Mouse (Mus musculus): Measurements from ENCODE around the gene Dis3. TPM values are rescaled to one million over a fixed set of nuclear protein-coding genes. Genes with fewer than 3 reads are reported as not detected.

The Dis3 gene
- total and polyA plus RNA-seq, 3 experiments, result 33.9 to 92.6 (median 69.4) TPM

GRCm38 (mm10) chr14:99046031-99046781 lies 53.4 kb downstream of the Dis3 start, which contains the start of the genes Mzt1 and Bora:
Mzt1 (minus strand) TSS chr14:99046134.
Bora (plus strand) TSS chr14:99046222.
- DNase-seq (ENCODE audit: extremely low read depth), result peak; percentile 92
- peaks cover 14 to 31% of the 10 kb centered on the region in 2 experiments for H3K36me3 ChIP-seq (replicated peaks in 1 of 2; ENCODE audit: control insufficient read depth in 1 of 2, insufficient read depth in 1 of 2, low read length in 1 of 2)
- dilution Hi-C loops (cut with MboI; ENCODE audit: extremely low pct_ligation_motif_present, extremely low pct_unique_long_range_greater_than_20kb, low sequenced_read_pairs) (no loop called here), in situ Hi-C loops (cut with MboI; ENCODE audit: low pct_ligation_motif_present, low pct_unique_long_range_greater_than_20kb, low sequenced_read_pairs) (no loop called here)
- peaks cover 5 to 44% of the 10 kb centered on the region in 2 experiments; a peak in 3 of 4 replicates for H3K4me1 ChIP-seq (ENCODE audit: control insufficient read depth in 1 of 2, insufficient read depth in 2 of 2)
- no peaks in the 10 kb centered on the region for H3K27me3 ChIP-seq (replicated peaks)
- TF ChIP-seq RCOR1 (conservative IDR thresholded peaks at IDR 0.05; ENCODE audit: low read depth, low read length), result no peak; the same call in 1 of the 2 replicates
- no peak for TF ChIP-seq BHLHE40 (IDR thresholded peaks at IDR 0.05; ENCODE audit: low read depth, low read length)
- no peak for TF ChIP-seq MAFK (IDR thresholded peaks at IDR 0.05; ENCODE audit: insufficient replicate concordance, low read length)
- peak; percentile 76 for TF ChIP-seq CHD2 (IDR thresholded peaks at IDR 0.05; ENCODE audit: low read length)
- TF ChIP-seq ZNF384 (IDR thresholded peaks at IDR 0.05; ENCODE audit: low read depth, low read length), result no peak
- peak; percentile 77 for TF ChIP-seq ZMIZ1 (IDR thresholded peaks at IDR 0.05; ENCODE audit: low read depth, low read length)
- peak; percentile 84; the same call in 1 of the 2 replicates for TF ChIP-seq POLR2AphosphoS2 (IDR thresholded peaks at IDR 0.05; ENCODE audit: low read depth, low read length)
- TF ChIP-seq NELFE (IDR thresholded peaks at IDR 0.05; ENCODE audit: low read depth, low read length), result peak; percentile 77
- no peak for TF ChIP-seq ETS1 (conservative IDR thresholded peaks at IDR 0.05; ENCODE audit: low read depth, low read length)
- TF ChIP-seq SIN3A (IDR thresholded peaks at IDR 0.05; ENCODE audit: low read length), result peak; percentile 87
- TF ChIP-seq CHD1 (IDR thresholded peaks at IDR 0.05; ENCODE audit: low read depth, low read length), result no peak
- peak; percentile 21 for TF ChIP-seq TCF12 (IDR thresholded peaks at IDR 0.05; ENCODE audit: low read depth, low read length)
- no peak for TF ChIP-seq PAX5 (IDR thresholded peaks at IDR 0.05; ENCODE audit: low read length)
- TF ChIP-seq MAX (IDR thresholded peaks at IDR 0.05; ENCODE audit: low read length), result peak; percentile 30; the same call in 1 of the 2 replicates
- TF ChIP-seq MYC (IDR thresholded peaks at IDR 0.05; ENCODE audit: low read depth, low read length), result peak; percentile 35; the same call in 1 of the 2 replicates
- no peak for TF ChIP-seq JUN (IDR thresholded peaks at IDR 0.05; ENCODE audit: insufficient read depth, low read depth, low read length)
- TF ChIP-seq IRF4 (IDR thresholded peaks at IDR 0.05; ENCODE audit: low read depth, low read length), result no peak
- no peak for TF ChIP-seq EP300 (IDR thresholded peaks at IDR 0.05; ENCODE audit: low read length)
- peak; percentile 73 for TF ChIP-seq MXI1 (IDR thresholded peaks at IDR 0.05; ENCODE audit: low read depth, low read length)
- peak; percentile 80; the same call in 1 of the 2 replicates for TF ChIP-seq E2F4 (IDR thresholded peaks at IDR 0.05; ENCODE audit: insufficient replicate concordance, low read depth, low read length)
- no peak for TF ChIP-seq RAD21 (IDR thresholded peaks at IDR 0.05; ENCODE audit: low read depth, low read length)
- peak; percentile 34; the same call in 1 of the 2 replicates for TF ChIP-seq MAZ (IDR thresholded peaks at IDR 0.05; ENCODE audit: low read depth, low read length)
- TF ChIP-seq HCFC1 (IDR thresholded peaks at IDR 0.05; ENCODE audit: low read depth, low read length), result peak; percentile 61
- TF ChIP-seq POLR2A (IDR thresholded peaks at IDR 0.05; ENCODE audit: low read depth, low read length), result peak; percentile 94
- 0 out of 2 replicates have a peak, but pooled peaks have one; percentile 48 for TF ChIP-seq KAT2A (IDR thresholded peaks at IDR 0.05; ENCODE audit: insufficient replicate concordance, low read length)
- TF ChIP-seq ZKSCAN1 (IDR thresholded peaks at IDR 0.05; ENCODE audit: borderline replicate concordance, low read depth, low read length), result no peak
- TF ChIP-seq TBP (conservative IDR thresholded peaks at IDR 0.05; ENCODE audit: low read depth, low read length), result peak; percentile 46; the same call in 1 of the 2 replicates
- TF ChIP-seq NRF1 (IDR thresholded peaks at IDR 0.05; ENCODE audit: low read depth, low read length), result peak; percentile 62
- no peak for TF ChIP-seq UBTF (IDR thresholded peaks at IDR 0.05; ENCODE audit: low read depth, low read length)
- TF ChIP-seq CTCF (conservative IDR thresholded peaks at IDR 0.05 in 1 of 2, IDR thresholded peaks at IDR 0.05 in 1 of 2; ENCODE audit: low read depth in 2 of 2, low read length in 2 of 2), result no peak
- TF ChIP-seq USF1 (IDR thresholded peaks at IDR 0.05; ENCODE audit: low read depth, low read length), result no peak
- peak; percentile 88 for TF ChIP-seq ELF1 (IDR thresholded peaks at IDR 0.05; ENCODE audit: low read depth, low read length)
- no peak for TF ChIP-seq JUND (conservative IDR thresholded peaks at IDR 0.05; ENCODE audit: low read depth, low read length)
- no peak; the same call in 1 of the 2 replicates for TF ChIP-seq MEF2A (IDR thresholded peaks at IDR 0.05; ENCODE audit: borderline replicate concordance, low read depth, low read length)
- no peak for TF ChIP-seq USF2 (conservative IDR thresholded peaks at IDR 0.05; ENCODE audit: low read depth, low read length)
- no peak for TF ChIP-seq SMC3 (IDR thresholded peaks at IDR 0.05; ENCODE audit: low read depth, low read length)
- peak within 1 kb of the TSS; percentile 78 for H3K27ac ChIP-seq (ENCODE audit: insufficient read depth, low read depth)
- H3K4me3 ChIP-seq (replicated peaks in 1 of 3; ENCODE audit: low read depth in 2 of 3, low read length in 2 of 3, poor library complexity in 1 of 3), result peak within 1 kb of the TSS; percentile 74 to 94 (median 92)
- H3K4me2 ChIP-seq (ENCODE audit: insufficient read depth, low read depth, poor library complexity, severe bottlenecking), result peak within 1 kb of the TSS; percentile 93
- peaks cover 65% of the 10 kb centered on the region for H3K79me2 ChIP-seq (replicated peaks; ENCODE audit: control insufficient read depth, extremely low read depth, insufficient read depth, poor library complexity, severe bottlenecking)
- peak within 1 kb of the TSS; percentile 93 for H3K9ac ChIP-seq (ENCODE audit: insufficient read depth, low read depth)
- H3K9me3 ChIP-seq (replicated peaks; ENCODE audit: low read length), result no peaks in the 10 kb centered on the region
